Mouse (Mus musculus): Measurements from ENCODE around the gene Zfp691. TPM values are rescaled to one million over a fixed set of nuclear protein-coding genes. Genes with fewer than 3 reads are reported as not detected.

The Zfp691 gene
- 1.9 TPM for polyA plus RNA-seq (2017; shearing (Covaris generic))

DNA sequence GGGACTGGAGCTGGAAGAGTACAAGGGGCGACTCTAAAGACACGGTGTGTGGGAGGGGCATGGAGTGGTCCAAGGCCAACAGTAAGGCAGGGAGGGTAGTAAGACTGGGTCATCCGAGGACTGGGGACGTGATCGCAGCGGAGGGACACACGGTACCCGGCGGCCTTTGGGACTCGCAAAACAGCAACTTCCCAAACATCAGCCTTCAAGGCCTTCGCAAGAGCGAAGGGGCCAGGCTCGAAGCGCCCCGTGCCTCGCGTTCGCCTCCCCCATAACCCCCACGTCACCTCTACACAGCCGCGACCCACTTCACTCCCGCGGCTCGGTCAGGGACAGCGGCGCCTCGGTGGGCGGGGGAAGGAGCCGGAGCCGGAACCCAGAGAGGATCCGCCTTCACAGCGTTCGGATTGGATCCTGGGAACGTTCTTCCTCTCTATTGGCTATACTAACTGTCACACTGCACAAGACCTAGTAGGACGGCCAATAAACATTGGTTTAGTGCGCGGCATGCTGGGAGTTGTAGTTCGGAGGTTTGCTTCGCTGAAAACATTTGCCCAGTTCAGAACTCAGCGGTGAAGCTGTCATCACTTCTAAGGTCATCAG, at the start of gene Zfp691:
Zfp691 (minus strand) TSS at position 345 of the 603 bp plus-strand sequence.

DNA sequence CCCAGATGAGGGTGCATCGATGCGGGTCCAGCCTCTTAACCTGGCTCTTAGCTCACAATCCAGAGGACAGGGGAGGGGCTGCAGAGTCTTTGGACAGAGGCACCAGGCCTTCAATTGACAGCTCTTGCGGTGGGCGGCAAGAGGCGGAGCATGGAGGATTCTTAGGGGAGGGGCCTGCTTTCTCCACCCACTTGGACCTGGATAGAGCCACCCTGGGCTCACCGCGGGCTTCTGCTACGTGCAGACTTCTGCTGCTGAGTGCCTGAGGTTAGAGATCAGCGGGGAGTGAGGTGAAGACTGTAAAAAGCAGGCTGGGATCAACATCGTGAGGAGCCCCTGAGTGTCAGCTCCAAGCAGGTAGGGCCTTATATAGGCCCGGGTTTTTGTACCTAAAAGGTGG, 44.2 kb upstream of the Zfp691 start, which contains the start of gene Tmem269:
Tmem269 (minus strand) TSS at position 49 of the 400 bp plus-strand sequence.

DNA sequence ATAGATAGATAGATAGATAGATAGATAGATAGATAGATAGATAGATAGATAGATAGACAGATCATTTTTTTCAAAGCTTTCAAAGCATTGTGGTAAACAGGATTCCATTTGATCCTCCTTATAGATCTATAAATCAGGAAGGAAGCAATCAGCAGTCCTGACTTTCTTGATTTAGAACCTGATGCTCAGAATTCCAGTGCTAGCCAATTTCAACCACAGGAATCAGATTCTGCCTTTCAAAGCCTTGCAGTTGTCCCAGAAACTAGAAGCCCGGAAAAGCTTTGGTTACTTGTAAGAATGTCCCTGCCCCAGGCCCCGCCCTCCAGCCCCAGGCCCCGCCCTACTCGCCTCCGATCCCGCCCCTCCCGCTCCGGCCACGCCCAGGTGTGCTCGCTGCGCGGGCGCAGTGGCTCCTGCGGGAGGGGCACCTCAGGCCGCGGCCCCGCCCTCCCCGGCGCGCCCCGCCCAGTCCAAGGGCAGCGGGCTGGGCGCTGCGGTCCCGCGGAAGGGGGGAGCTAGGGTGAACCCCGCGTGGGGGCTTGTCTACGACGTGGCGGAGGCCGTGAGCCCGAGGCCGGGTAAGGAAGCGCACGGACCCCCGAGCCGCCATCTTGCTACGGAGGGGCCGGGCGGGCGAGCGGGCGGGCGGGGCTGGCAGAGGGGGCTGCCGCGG, 21.1 kb upstream of the Zfp691 start, which contains the start of gene Svbp:
Svbp (plus strand) TSS at position 398 of the 673 bp plus-strand sequence.

DNA sequence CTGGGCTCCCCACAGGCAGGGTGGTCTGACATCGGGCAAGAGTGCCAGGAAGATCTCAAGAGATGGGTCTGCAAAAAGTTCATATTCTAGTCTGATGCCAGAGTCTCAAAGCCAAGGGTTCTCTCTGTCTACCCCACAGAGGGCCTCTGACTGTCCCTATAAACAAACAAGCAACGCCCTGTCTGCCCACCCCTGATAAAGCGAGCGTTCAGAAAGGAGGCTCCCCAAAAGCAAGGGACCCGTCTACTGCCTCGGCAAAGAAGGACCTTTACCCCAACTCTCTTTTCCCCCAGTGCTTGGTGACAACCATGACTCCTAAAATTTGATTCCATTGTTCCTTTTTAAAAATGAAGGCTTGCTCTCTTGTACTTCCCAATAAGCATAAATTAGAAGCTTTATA, 15.9 kb upstream of the Zfp691 start, which contains the start of gene Ermap:
Ermap (minus strand) TSS at position 148 of the 400 bp plus-strand sequence.

Other genes starting within 250 kb of the Zfp691 start
- 0.15 TPM for gene Olfr1328, start 235.6 kb downstream of the Zfp691 start, polyA plus RNA-seq (2017; shearing (Covaris generic))
- gene Lao1, start 212.6 kb downstream of the Zfp691 start, polyA plus RNA-seq (2017; shearing (Covaris generic)) = not detected
- gene Slc2a1, start 65.5 kb downstream of the Zfp691 start, polyA plus RNA-seq (2017; shearing (Covaris generic)) = 94.9 TPM
- 1.3 TPM for gene Ermap, start 15.8 kb upstream of the Zfp691 start, polyA plus RNA-seq (2017; shearing (Covaris generic))
- 32.4 TPM for gene Svbp, start 21.1 kb upstream of the Zfp691 start, polyA plus RNA-seq (2017; shearing (Covaris generic))
- 0.63 TPM for gene Tmem269, start 44.0 kb upstream of the Zfp691 start, polyA plus RNA-seq (2017; shearing (Covaris generic))
- 11.3 TPM for gene AU022252, start 58.5 kb upstream of the Zfp691 start, polyA plus RNA-seq (2017; shearing (Covaris generic))
- gene P3h1, start 58.7 kb upstream of the Zfp691 start, polyA plus RNA-seq (2017; shearing (Covaris generic)) = 1.5 TPM
- gene Cldn19, start 81.2 kb upstream of the Zfp691 start, polyA plus RNA-seq (2017; shearing (Covaris generic)) = 0.44 TPM
- 445 TPM for gene Ybx1, start 120.4 kb upstream of the Zfp691 start, polyA plus RNA-seq (2017; shearing (Covaris generic))
- 21.6 TPM for gene Ppih, start 146.4 kb upstream of the Zfp691 start, polyA plus RNA-seq (2017; shearing (Covaris generic))
- gene Ccdc30, start 241.3 kb upstream of the Zfp691 start, polyA plus RNA-seq (2017; shearing (Covaris generic)) = 0.71 TPM
- gene Ppcs, start 248.2 kb upstream of the Zfp691 start, polyA plus RNA-seq (2017; shearing (Covaris generic)) = 12.0 TPM
- not detected for gene Zmynd12, start 248.6 kb upstream of the Zfp691 start, polyA plus RNA-seq (2017; shearing (Covaris generic))

Data from effector memory CD4-positive, alpha-beta T cell, adult 7 months (primary cell).